Mouse (Mus musculus) CH12.LX (cell line): ENCODE measurements at regions not wholly inside any gene's neighbourhood (a gene's known extent, or its start where the extent isn't known, plus 50 kb on each side); places are given as distances from the start of the nearest gene placed in this dataset.

Experiments used
- MYC ChIP-seq: IDR thresholded peaks from 2 replicates; pipeline ENCODE4 v1.6.1; 2011; ENCODE audit warnings: low read depth, mild to moderate bottlenecking, improper control_type of control experiment, low read length
- POLR2A ChIP-seq: IDR thresholded peaks from 2 replicates; pipeline ENCODE4 v1.6.1; 2011; ENCODE audit warnings: low read depth, mild to moderate bottlenecking, improper control_type of control experiment, low read length

- TF ChIP-seq POLR2A, result no peak
- no peak for TF ChIP-seq MYC
Measured at GRCm38 (mm10) chr3:38625575-38626184, 141.0 kb upstream of the Ankrd50 start.
